8 mouse cellular contexts compared by ENCODE assay signal in the genomic region with DNA sequence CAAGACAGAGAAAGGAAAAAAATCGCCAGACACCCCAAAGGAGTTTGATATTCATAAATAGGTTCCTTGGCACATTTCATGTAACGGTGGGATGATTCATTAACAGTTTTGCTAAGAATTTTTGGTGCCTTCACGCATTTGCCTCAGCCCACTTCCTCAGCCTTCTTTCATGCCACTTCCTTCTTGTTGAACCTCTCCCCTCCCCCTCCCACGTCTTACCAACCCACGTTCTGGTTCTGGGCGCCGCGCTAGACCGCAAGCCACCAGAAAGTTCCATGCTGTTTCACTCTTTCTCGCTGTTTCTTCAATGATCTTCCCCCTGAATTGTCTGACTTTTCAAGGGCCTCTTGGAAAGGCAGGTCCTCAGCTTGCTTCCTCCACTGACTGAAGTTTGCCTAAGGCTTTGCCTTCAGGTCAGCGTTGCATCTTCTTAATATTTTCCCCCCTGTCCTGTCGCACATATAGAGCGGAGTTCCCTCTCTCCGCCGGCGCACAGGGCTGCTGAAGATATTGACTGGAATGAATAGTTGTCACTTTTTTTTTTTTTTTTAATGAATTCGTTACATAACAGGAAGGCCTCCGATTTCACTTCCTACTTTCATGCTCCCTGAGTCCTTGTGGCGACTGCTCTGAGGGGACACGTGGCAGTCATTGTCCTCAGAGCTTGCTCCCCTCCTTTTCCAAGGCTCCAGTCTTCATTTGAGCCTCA. TPM values are rescaled to one million over a fixed set of nuclear protein-coding genes. Genes with fewer than 3 reads are reported as not detected.
DNase-seq lines count a peak whose midpoint lies in the region; ATAC-seq and TF ChIP-seq lines count a peak whose summit lies in the region.

No protein-coding gene starts in this region.

- WGBS in heart, embryonic 10.5 days: 80% methylated on average over 20 of the region's 20 CpGs
- WGBS in lung, adult 2 months: 49% methylated on average over 20 of the region's 20 CpGs
- WGBS in midbrain, embryonic 13.5 days: 82% methylated on average over 20 of the region's 20 CpGs
- WGBS in forebrain, postnatal 0 days: 86% methylated on average over 20 of the region's 20 CpGs

- peaks cover 13% of the 10 kb centered on the region for H3K4me1 ChIP-seq in heart, embryonic 10.5 days
- H3K4me1 ChIP-seq in lung, adult 2 months (ENCODE audit: control insufficient read depth, insufficient read depth, low read length): peaks cover 11% of the 10 kb centered on the region
- no peaks in the 10 kb centered on the region for H3K4me1 ChIP-seq in midbrain, embryonic 13.5 days (replicated peaks)
- H3K4me1 ChIP-seq in forebrain, postnatal 0 days (ENCODE audit: insufficient read depth): no peaks in the 10 kb centered on the region

- no peak for TF ChIP-seq POLR2A in lung, adult 2 months (IDR thresholded peaks at IDR 0.05; ENCODE audit: borderline replicate concordance, extremely low read depth, low read depth, low read length)

- H3K4me2 ChIP-seq in midbrain, embryonic 13.5 days (replicated peaks): no peak overlapping the region
- H3K4me2 ChIP-seq in forebrain, postnatal 0 days (ENCODE audit: low read depth): no peak overlapping the region

- no peak overlapping the region for H3K9ac ChIP-seq in midbrain, embryonic 13.5 days (replicated peaks)
- no peak overlapping the region for H3K9ac ChIP-seq in forebrain, postnatal 0 days

- H3K27me3 ChIP-seq in heart, embryonic 10.5 days (ENCODE audit: insufficient read depth, poor library complexity, severe bottlenecking): no peaks in the 10 kb centered on the region
- H3K27me3 ChIP-seq in midbrain, embryonic 13.5 days: no peaks in the 10 kb centered on the region
- H3K27me3 ChIP-seq in forebrain, postnatal 0 days (ENCODE audit: insufficient read depth, low read length): no peaks in the 10 kb centered on the region

- TF ChIP-seq CTCF in lung, adult 2 months (IDR thresholded peaks at IDR 0.05; ENCODE audit: insufficient read depth, low read length): no peak
- no peak for TF ChIP-seq CTCF in forebrain, postnatal 0 days (IDR thresholded peaks at IDR 0.05; ENCODE audit: low read depth)

- peak; percentile 55 for ATAC-seq in activated CD4-positive, CD25-positive, alpha-beta regulatory T cell, adult 4 months
- ATAC-seq in midbrain, embryonic 13.5 days: no peak
- ATAC-seq in forebrain, postnatal 0 days: no peak

- peak overlapping the region; percentile 4; the same call in 1 of the 2 replicates for H3K27ac ChIP-seq in heart, embryonic 10.5 days
- no peak overlapping the region for H3K27ac ChIP-seq in midbrain, embryonic 13.5 days
- no peak overlapping the region for H3K27ac ChIP-seq in forebrain, postnatal 0 days (ENCODE audit: low read depth, low read length)

- H3K36me3 ChIP-seq in heart, embryonic 10.5 days: no peaks in the 10 kb centered on the region
- no peaks in the 10 kb centered on the region for H3K36me3 ChIP-seq in midbrain, embryonic 13.5 days
- H3K36me3 ChIP-seq in forebrain, postnatal 0 days (ENCODE audit: insufficient read depth): no peaks in the 10 kb centered on the region

- no peaks in the 10 kb centered on the region for H3K9me3 ChIP-seq in heart, embryonic 10.5 days
- no peaks in the 10 kb centered on the region for H3K9me3 ChIP-seq in midbrain, embryonic 13.5 days
- H3K9me3 ChIP-seq in forebrain, postnatal 0 days (ENCODE audit: low read length): no peaks in the 10 kb centered on the region

- peak; percentile 52 for DNase-seq in heart, embryonic 10.5 days (ENCODE audit: low spot score)
- DNase-seq in heart, postnatal 25 days (ENCODE audit: low spot score): no peak
- DNase-seq in lung, adult 2 months: peak; percentile 38
- DNase-seq in spleen, postnatal 4 days (ENCODE audit: low spot score in 2 of 2): peak; percentile 56 to 77
- no peak for DNase-seq in kidney, postnatal 14 days
- DNase-seq in forebrain, postnatal 0 days: no peak

- intact Hi-C loops in heart, postnatal 25 days (cut with DNase I): no loop called here

- H3K4me3 ChIP-seq in heart, embryonic 10.5 days: no peak overlapping the region
- H3K4me3 ChIP-seq in lung, adult 2 months (replicated peaks; ENCODE audit: extremely low read depth, low read depth, low read length): peak overlapping the region; percentile 53
- H3K4me3 ChIP-seq in midbrain, embryonic 13.5 days (replicated peaks): no peak overlapping the region
- H3K4me3 ChIP-seq in forebrain, postnatal 0 days (ENCODE audit: low read depth, low read length): no peak overlapping the region

RNA-seq across cellular contexts. Expression of a gene that starts 48.5 kb away (rescaled TPM):
- polyA plus RNA-seq in heart, embryonic 10.5 days (2016; fragmentation: Nextera tagmentation; extraction: Ambion mirVana): 25.5 and 30.8 TPM in 2 replicates
- total RNA-seq in heart, postnatal 25 days (2021): 10 to 100 TPM; 12.9 to 13.0 TPM
- 1,000 to 10,000 TPM; 1,354 to 1,613 TPM for polyA plus RNA-seq in activated CD4-positive, CD25-positive, alpha-beta regulatory T cell, adult 4 months (2017; shearing (Covaris generic))
- 26.6 and 54.4 TPM in 2 replicates for polyA plus RNA-seq in lung, adult 2 months (2012; rRNA removed)
- 13.7 and 16.6 TPM in 2 replicates for polyA plus RNA-seq in midbrain, embryonic 13.5 days (2015; fragmentation: Nextera tagmentation; extraction: Ambion mirVana)
- 6.5 and 7.5 TPM in 2 replicates for total RNA-seq in forebrain, postnatal 0 days (2014; rRNA removed)
- 6.6 and 7.4 TPM in 2 replicates for polyA plus RNA-seq in forebrain, postnatal 0 days (2015; fragmentation: Nextera tagmentation; extraction: Ambion mirVana)

RNA-seq across cellular contexts. Expression of a gene that starts 48.7 kb away (rescaled TPM):
- 0.13 TPM in 1 of 2 replicates, not detected in the other for polyA plus RNA-seq in heart, embryonic 10.5 days (2016; fragmentation: Nextera tagmentation; extraction: Ambion mirVana)
- not detected for total RNA-seq in heart, postnatal 25 days (2021)
- polyA plus RNA-seq in activated CD4-positive, CD25-positive, alpha-beta regulatory T cell, adult 4 months (2017; shearing (Covaris generic)): not detected
- 0.03 and 0.04 TPM in 2 replicates for polyA plus RNA-seq in lung, adult 2 months (2012; rRNA removed)
- 0.09 and 0.10 TPM in 2 replicates for polyA plus RNA-seq in midbrain, embryonic 13.5 days (2015; fragmentation: Nextera tagmentation; extraction: Ambion mirVana)
- total RNA-seq in forebrain, postnatal 0 days (2014; rRNA removed): not detected in 2 replicates
- polyA plus RNA-seq in forebrain, postnatal 0 days (2015; fragmentation: Nextera tagmentation; extraction: Ambion mirVana): not detected in 2 replicates

Comparison
In these comparisons a context has a peak if more than half of its experiments do, and no peak if none do; other contexts are left out.
1. DNase-seq: peak in heart, embryonic 10.5 days (single experiment), lung, adult 2 months (single experiment) and spleen, postnatal 4 days (2 of 2); none in heart, postnatal 25 days (single experiment), kidney, postnatal 14 days (single experiment) and forebrain, postnatal 0 days (single experiment).
2. RNA of a gene that starts 48.5 kb away (polyA plus RNA-seq): 1,354 to 1,613 TPM in activated CD4-positive, CD25-positive, alpha-beta regulatory T cell, adult 4 months; 26.6 to 54.4 TPM in lung, adult 2 months, 25.5 to 30.8 TPM in heart, embryonic 10.5 days, 13.7 to 16.6 TPM in midbrain, embryonic 13.5 days and 6.6 to 7.4 TPM in forebrain, postnatal 0 days; every median in the first group is over 10 times any median in the second.